Mouse (Mus musculus) kidney, adult 2 months (tissue): ENCODE data around the gene Rtl9. TPM values are rescaled to one million over a fixed set of nuclear protein-coding genes. Genes with fewer than 3 reads are reported as not detected.

ENCODE experiments used
- DNase-seq: peaks from one replicate; pipeline ENCODE4 v3.0.0; 2021
- H3K27ac ChIP-seq: fragments of 200-500 bp; 2 replicates; pipeline ENCODE4 v1.5.1; 2012; ENCODE audit warnings: low read depth, low read length, control low read depth, inconsistent platforms; ENCODE audit not compliant: insufficient read depth
- H3K27me3 ChIP-seq: fragments of 200-500 bp; replicated peaks from 2 replicates; pipeline ENCODE4 v1.6.1; 2012; ENCODE audit warnings: mild to moderate bottlenecking, moderate library complexity, low read length, inconsistent platforms; ENCODE audit not compliant: control insufficient read depth, insufficient read depth
- H3K36me3 ChIP-seq: fragments of 200-500 bp; 2 replicates; pipeline ENCODE4 v1.6.1; 2012; ENCODE audit warnings: mild to moderate bottlenecking, moderate library complexity, low read length, inconsistent platforms; ENCODE audit not compliant: control insufficient read depth, insufficient read depth
- H3K4me1 ChIP-seq: fragments of 200-500 bp; 2 replicates; pipeline ENCODE4 v1.6.1; 2011; ENCODE audit warnings: low read length; ENCODE audit not compliant: control insufficient read depth, insufficient read depth
- H3K4me3 ChIP-seq: fragments of 200-500 bp; 2 replicates; pipeline ENCODE4 v1.5.1; 2011; ENCODE audit warnings: mild to moderate bottlenecking, low read depth, low read length, control low read depth; ENCODE audit not compliant: insufficient read depth
- CTCF ChIP-seq: fragments of 200-500 bp; conservative IDR thresholded peaks from 2 replicates; pipeline ENCODE4 v1.5.1; 2011; ENCODE audit warnings: low read depth, mild to moderate bottlenecking, control low read depth, low read length, moderate library complexity, mixed read lengths; ENCODE audit not compliant: insufficient read depth, insufficient read length
- POLR2A ChIP-seq: fragments of 200-500 bp; IDR thresholded peaks from one replicate; pipeline ENCODE4 v1.6.1; 2011; ENCODE audit warnings: low read depth, low read length, control low read depth
- WGBS: fragments of 180-500 bp; shearing (Covaris S2); methylation state at CpG from one replicate; pipeline ENCODE4 v1.1.7; 2018; 5-methylcytosine and 5-hydroxymethylcytosine counted together
- polyA plus RNA-seq: library from polyadenylated mRNA; depleted of rRNA; stranded (reverse); fragments of >200 nt; gene quantifications from 2 replicates; pipeline ENCODE4 v1.2.3, GENCODE M21; 2012; rRNA removed

Gene Rtl9
- polyA plus RNA-seq = 0.05 TPM in 2 replicates

DNA sequence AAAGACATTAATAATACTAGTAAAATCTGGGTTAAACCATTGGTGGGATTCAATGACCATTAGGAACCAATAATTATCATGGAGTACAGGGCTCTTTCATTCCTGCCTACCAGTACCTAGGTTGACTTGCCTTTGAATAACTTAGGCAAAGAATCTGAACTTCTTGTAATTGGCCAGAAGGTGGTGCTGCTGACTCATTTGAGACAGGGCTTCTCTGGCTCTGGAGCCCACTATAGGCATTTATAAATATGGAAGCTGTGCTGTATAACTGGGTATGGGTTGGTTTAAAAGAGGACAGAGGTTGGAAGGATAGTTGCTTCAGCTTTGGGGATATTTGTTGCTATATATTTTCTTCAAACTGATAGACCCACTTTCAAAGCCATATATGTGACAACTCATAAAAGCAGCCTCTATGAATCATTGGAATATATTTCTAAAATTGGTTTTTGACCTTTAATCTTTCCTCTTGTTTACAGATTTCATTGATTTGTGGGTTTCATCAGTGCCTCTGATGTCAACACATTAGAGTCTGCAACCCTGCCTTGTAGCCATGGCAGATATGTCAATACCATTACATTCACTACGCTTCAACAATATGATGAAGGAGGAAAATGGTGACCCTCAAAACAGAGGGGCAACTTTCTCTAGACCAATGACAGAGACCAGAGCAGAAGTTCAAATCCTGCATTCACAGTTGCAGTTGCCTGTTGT lies at the start of gene Rtl9:
Gene Rtl9, plus strand, starts transcription at position 551 of the 711 bp plus-strand sequence.
- no peak for TF ChIP-seq POLR2A
- peak; percentile 55 for TF ChIP-seq CTCF
- DNase-seq = peak; percentile 14
- no peaks in the 10 kb centered on the region for H3K27me3 ChIP-seq
- no peaks in the 10 kb centered on the region for H3K4me1 ChIP-seq
- H3K27ac ChIP-seq = no peak within 1 kb of the TSS
- H3K4me3 ChIP-seq = no peak within 1 kb of the TSS
- H3K36me3 ChIP-seq = no peaks in the 10 kb centered on the region
- 100% methylated on average over 1 of the region's 1 CpGs for WGBS

GRCm38 (mm10) chrX:143051478-143051877 lies 47.9 kb upstream of the Rtl9 start:
- no peaks in the 10 kb centered on the region for H3K27me3 ChIP-seq
- TF ChIP-seq POLR2A = no peak
- TF ChIP-seq CTCF = peak; percentile 41
- peak; percentile 40 for DNase-seq
- no peaks in the 10 kb centered on the region for H3K4me1 ChIP-seq
- no peaks in the 10 kb centered on the region for H3K36me3 ChIP-seq
- no peak overlapping the region for H3K27ac ChIP-seq
- H3K4me3 ChIP-seq = no peak overlapping the region

DNA sequence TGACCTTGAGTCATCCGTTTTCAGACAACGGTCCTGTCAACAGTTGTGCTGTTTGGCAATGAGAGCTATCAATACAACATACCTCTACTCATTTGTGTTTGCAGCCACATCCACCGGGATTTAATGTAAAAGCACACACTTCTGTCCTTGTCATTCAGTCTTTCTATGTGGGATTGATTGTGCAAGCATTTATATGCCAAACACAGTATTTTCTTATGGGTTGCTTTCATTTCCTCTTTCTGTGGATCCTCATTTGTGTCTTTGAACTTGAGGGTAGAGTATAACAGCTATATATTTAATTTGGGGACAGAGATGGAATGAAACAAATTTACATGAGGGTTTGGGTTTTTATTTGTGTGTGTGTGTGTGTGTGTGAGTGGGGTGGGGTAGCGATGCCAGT lies 47.5 kb upstream of the Rtl9 start:
- no peak overlapping the region for H3K27ac ChIP-seq
- 66% methylated on average over 4 of the region's 4 CpGs for WGBS
- no peak for DNase-seq

GRCm38 (mm10) chrX:143058829-143059228 lies 40.6 kb upstream of the Rtl9 start:
- 1% methylated on average over 12 of the region's 12 CpGs for WGBS
- TF ChIP-seq CTCF = peak; percentile 77
- TF ChIP-seq POLR2A = no peak
- Histone ChIP-seq H3K36me3 (no peaks in the 10 kb centered on the region), H3K27me3 (no peaks in the 10 kb centered on the region), H3K27ac (no peak overlapping the region), H3K4me3 (no peak overlapping the region), H3K4me1 (no peaks in the 10 kb centered on the region)
- DNase-seq = peak; percentile 53

More for the DNA sequence above, 47.5 kb upstream of the Rtl9 start:
- no peaks in the 10 kb centered on the region for H3K4me1 ChIP-seq
- TF ChIP-seq CTCF (no peak), POLR2A (no peak)
- no peak overlapping the region for H3K4me3 ChIP-seq
- no peaks in the 10 kb centered on the region for H3K36me3 ChIP-seq
- no peaks in the 10 kb centered on the region for H3K27me3 ChIP-seq

GRCm38 (mm10) chrX:143062641-143063355 lies 36.6 kb upstream of the Rtl9 start:
- Histone ChIP-seq H3K4me3 (no peak overlapping the region), H3K27ac (no peak overlapping the region), H3K36me3 (no peaks in the 10 kb centered on the region), H3K27me3 (no peaks in the 10 kb centered on the region), H3K4me1 (no peaks in the 10 kb centered on the region)
- no peak for DNase-seq
- WGBS = 43% methylated on average over 11 of the region's 11 CpGs
- TF ChIP-seq CTCF = no peak
- no peak for TF ChIP-seq POLR2A

DNA sequence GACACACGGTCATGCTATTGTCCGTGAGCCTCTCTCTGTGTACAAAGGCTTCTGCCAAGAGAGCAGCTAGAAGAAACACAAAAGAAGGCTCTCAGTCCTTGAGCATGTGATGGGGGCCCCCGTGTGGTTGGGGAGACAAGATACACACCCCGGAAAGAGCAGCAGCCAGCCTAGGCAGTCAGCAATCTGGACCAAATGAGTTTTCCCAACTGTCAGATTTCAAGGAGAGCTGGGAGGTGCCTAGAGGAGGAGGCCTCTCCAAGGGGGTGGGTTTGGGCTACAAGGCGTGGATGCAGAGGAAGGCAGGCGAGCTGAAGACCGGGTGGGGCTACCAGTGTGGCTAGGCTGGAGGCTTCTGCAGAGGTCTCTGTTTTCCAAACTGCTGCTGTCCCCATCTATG lies 35.6 kb upstream of the Rtl9 start:
- Histone ChIP-seq H3K27ac (no peak overlapping the region), H3K4me1 (no peaks in the 10 kb centered on the region), H3K4me3 (no peak overlapping the region), H3K36me3 (no peaks in the 10 kb centered on the region), H3K27me3 (no peaks in the 10 kb centered on the region)
- 47% methylated on average over 7 of the region's 7 CpGs for WGBS
- DNase-seq = no peak
- no peak for TF ChIP-seq CTCF
- TF ChIP-seq POLR2A = no peak

DNA sequence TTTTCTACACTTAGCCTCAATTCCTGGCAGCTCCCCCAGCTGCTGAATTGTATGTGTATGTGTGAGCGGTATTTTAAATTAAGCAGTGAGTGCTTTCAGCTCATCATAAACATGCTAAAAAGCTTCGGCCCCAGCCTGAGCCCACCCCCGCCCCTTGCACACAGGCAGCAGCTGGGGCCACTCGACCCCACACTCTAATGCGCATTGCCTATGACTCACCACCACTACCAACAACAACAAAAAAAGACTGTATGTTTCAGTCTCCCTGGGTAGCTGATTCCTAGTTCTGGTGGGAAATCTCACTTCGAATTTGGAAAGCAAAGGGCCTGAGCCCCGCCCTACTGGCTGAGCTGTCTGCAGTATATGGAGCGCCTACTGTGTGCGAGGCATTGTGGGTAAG lies 35.1 kb upstream of the Rtl9 start:
- Histone ChIP-seq H3K27me3 (no peaks in the 10 kb centered on the region), H3K27ac (no peak overlapping the region), H3K4me1 (no peaks in the 10 kb centered on the region), H3K4me3 (no peak overlapping the region), H3K36me3 (no peaks in the 10 kb centered on the region)
- TF ChIP-seq CTCF (no peak), POLR2A (no peak)
- DNase-seq = no peak
- 63% methylated on average over 9 of the region's 9 CpGs for WGBS
